Mouse (Mus musculus) limb, embryonic 12.5 days (tissue): Measurements from ENCODE around the gene Gm21921. TPM values are rescaled to one million over a fixed set of nuclear protein-coding genes. Genes with fewer than 3 reads are reported as not detected.
"Not testable (repeated sequence)": the region's sequence is repeated elsewhere in the genome, so short reads cannot be mapped to it uniquely, and the experiment has no call there.

ENCODE experiments used
- ATAC-seq: fragments of 200-750 bp; cut with Nextera tagmentation; 2 replicates; pipeline ENCODE4 v1.8.0; 2017; ENCODE audit warnings: low read depth, moderate TSS enrichment; ENCODE audit not compliant: insufficient number of reproducible peaks, insufficient read depth, low FRiP score, low TSS enrichment
- H3K27ac ChIP-seq: fragments of 300-500 bp; sonication (generic); 2 replicates; pipeline ENCODE4 v1.5.1; 2016; ENCODE audit warnings: mild to moderate bottlenecking, moderate library complexity
- H3K27me3 ChIP-seq: fragments of 300-500 bp; sonication (generic); 2 replicates; pipeline ENCODE4 v1.6.1; 2016; ENCODE audit warnings: mild to moderate bottlenecking, moderate library complexity
- H3K36me3 ChIP-seq: fragments of 300-500 bp; sonication (generic); 2 replicates; pipeline ENCODE4 v1.6.1; 2016; ENCODE audit warnings: mild to moderate bottlenecking, moderate library complexity
- H3K4me1 ChIP-seq: fragments of 300-500 bp; sonication (generic); replicated peaks from 2 replicates; pipeline ENCODE4 v1.6.1; 2016
- H3K4me2 ChIP-seq: fragments of 300-500 bp; sonication (generic); 2 replicates; pipeline ENCODE4 v1.6.1; 2016; ENCODE audit warnings: mild to moderate bottlenecking, moderate library complexity
- H3K4me3 ChIP-seq: fragments of 300-500 bp; sonication (generic); replicated peaks from 2 replicates; pipeline ENCODE4 v1.5.1; 2016; ENCODE audit warnings: mild to moderate bottlenecking
- H3K9ac ChIP-seq: fragments of 300-500 bp; sonication (generic); replicated peaks from 2 replicates; pipeline ENCODE4 v1.6.1; 2016; ENCODE audit warnings: mild to moderate bottlenecking, moderate library complexity
- H3K9me3 ChIP-seq: fragments of 300-500 bp; sonication (generic); 2 replicates; pipeline ENCODE4 v1.6.1; 2016; ENCODE audit warnings: mild to moderate bottlenecking, moderate library complexity
- WGBS: fragments of 180-500 bp; shearing (Covaris S2); methylation state at CpG from one replicate; pipeline ENCODE4 v1.1.7; 2016; 5-methylcytosine and 5-hydroxymethylcytosine counted together
- polyA plus RNA-seq: library from polyadenylated mRNA; unstranded; fragments of >200 nt; fragmentation: Nextera tagmentation; extraction: Ambion mirVana; gene quantifications from 2 replicates; pipeline ENCODE4 v1.2.1, GENCODE M21; 2016

Gm21921 gene
- polyA plus RNA-seq, result not detected in 2 replicates

- H3K36me3 ChIP-seq, H3K4me2 ChIP-seq, H3K9ac ChIP-seq, H3K27me3 ChIP-seq, ATAC-seq, H3K4me1 ChIP-seq, H3K9me3 ChIP-seq, H3K4me3 ChIP-seq, H3K27ac ChIP-seq: not testable (repeated sequence)
- no CpG with 5 or more reads among the region's 2 CpGs for WGBS
Observed at GRCm38 (mm10) chrY:24796143-24796542, at the start of gene Gm21921. Gene Gm21921, minus strand, starts transcription at chrY:24796243.
